Mouse (Mus musculus): Measurements from ENCODE around the gene Zbtb4.

- no peak for TF ChIP-seq POLR2A (IDR thresholded peaks at IDR 0.05; ENCODE audit: insufficient read length, low read depth)
- no peak for TF ChIP-seq MAX (IDR thresholded peaks at IDR 0.05; ENCODE audit: low read depth)
- TF ChIP-seq MYOD1 (IDR thresholded peaks at IDR 0.05; ENCODE audit: control insufficient read depth in 1 of 3, insufficient read length in 2 of 3, low read depth in 2 of 3): no peak
Measured at GRCm38 (mm10) chr11:69806378-69806777, 40.7 kb downstream of the Zbtb4 start.

Data from myocyte (in vitro differentiated cells).